In genomic region chr15:84139592-84140005, GRCm38 (mm10) we compare ENCODE assay signal across 38 mouse cellular contexts. TPM values are rescaled to one million over a fixed set of nuclear protein-coding genes. Genes with fewer than 3 reads are reported as not detected.
DNase-seq lines count a peak whose midpoint lies in the region; ATAC-seq and TF ChIP-seq lines count a peak whose summit lies in the region.
"Had no signal": no experiment of that assay in that cellular context is flagged by ENCODE, and none has a peak within 500 bp of the region (broad histone marks: within the 10 kb centered on the region; RNA-seq: fewer than 3 reads in every experiment).

No protein-coding gene starts in this region.

- no peak for DNase-seq in liver, postnatal 0 days
- DNase-seq in liver = no peak
- peak; percentile 56 for DNase-seq in 416B (ENCODE audit: low read depth)
- peak; percentile 39 for DNase-seq in lung, postnatal 25 days (ENCODE audit: low spot score)
- DNase-seq in layer of hippocampus, postnatal 36 days = no peak
- DNase-seq in cerebellum, adult 8-10 months = no peak
- DNase-seq: adrenal gland, postnatal 10 days; B cell, adult 2 months; cerebellum, adult 18-20 months; cerebellum, postnatal 14 days; gastrocnemius, postnatal 25 days; heart, adult 18-20 months; heart, postnatal 4 days; kidney, adult 8-10 months; right cerebral cortex, adult 18-20 months; thymus, postnatal 4 days had no signal

- TF ChIP-seq CTCF in liver, postnatal 0 days (IDR thresholded peaks at IDR 0.05; ENCODE audit: low read depth) = no peak
- no peak for TF ChIP-seq CTCF in bone marrow, adult 2 months (IDR thresholded peaks at IDR 0.05; ENCODE audit: control insufficient read depth, insufficient read depth, low read length)

- H3K4me2 ChIP-seq in liver, postnatal 0 days (ENCODE audit: low read depth, low read length) = no peak overlapping the region
- H3K4me2 ChIP-seq in forebrain, embryonic 12.5 days = no peak overlapping the region
- H3K4me2 ChIP-seq: embryonic facial prominence, embryonic 15.5 days; heart, embryonic 11.5 days; hindbrain, embryonic 13.5 days; limb, embryonic 15.5 days; midbrain, embryonic 12.5 days; neural tube, embryonic 12.5 days had no signal

- 49% methylated on average over 5 of the region's 5 CpGs for WGBS in liver, postnatal 0 days (ENCODE audit: insufficient replicate concordance)
- 41% methylated on average over 5 of the region's 5 CpGs for WGBS in bone marrow, adult 2 months
- 88% methylated on average over 5 of the region's 5 CpGs for WGBS in forebrain, embryonic 12.5 days

- no peak overlapping the region for H3K4me3 ChIP-seq in liver, postnatal 0 days (ENCODE audit: low read depth, low read length)
- H3K4me3 ChIP-seq in bone marrow, adult 2 months (replicated peaks; ENCODE audit: control insufficient read depth, low read depth, low read length) = no peak overlapping the region
- H3K4me3 ChIP-seq in forebrain, embryonic 12.5 days (replicated peaks) = no peak overlapping the region
- H3K4me3 ChIP-seq: embryonic facial prominence, embryonic 10.5 days; embryonic facial prominence, embryonic 15.5 days; hindbrain, embryonic 13.5 days; limb, embryonic 10.5 days; limb, embryonic 15.5 days; midbrain, embryonic 12.5 days; neural tube, embryonic 12.5 days had no signal

- no peaks in the 10 kb centered on the region for H3K9me3 ChIP-seq in liver, postnatal 0 days (ENCODE audit: low read length)
- no peaks in the 10 kb centered on the region for H3K9me3 ChIP-seq in forebrain, embryonic 12.5 days
- H3K9me3 ChIP-seq: embryonic facial prominence, embryonic 10.5 days; embryonic facial prominence, embryonic 15.5 days; hindbrain, embryonic 13.5 days; limb, embryonic 10.5 days; limb, embryonic 15.5 days; midbrain, embryonic 12.5 days; neural tube, embryonic 12.5 days had no signal

- H3K27me3 ChIP-seq in liver, postnatal 0 days (ENCODE audit: insufficient read depth, low read length) = no peaks in the 10 kb centered on the region
- H3K27me3 ChIP-seq in forebrain, embryonic 12.5 days = no peaks in the 10 kb centered on the region
- H3K27me3 ChIP-seq: embryonic facial prominence, embryonic 15.5 days; hindbrain, embryonic 13.5 days; limb, embryonic 15.5 days; neural tube, embryonic 12.5 days had no signal

- 0 out of 2 replicates have a peak, but pooled peaks have one; percentile 18 for TF ChIP-seq EP300 in liver, postnatal 0 days (IDR thresholded peaks at IDR 0.05; ENCODE audit: low read depth)

- no peaks in the 10 kb centered on the region for H3K36me3 ChIP-seq in liver, postnatal 0 days (replicated peaks; ENCODE audit: insufficient read depth, low read length)
- H3K36me3 ChIP-seq in forebrain, embryonic 12.5 days (replicated peaks) = no peaks in the 10 kb centered on the region
- H3K36me3 ChIP-seq: embryonic facial prominence, embryonic 10.5 days; embryonic facial prominence, embryonic 15.5 days; hindbrain, embryonic 13.5 days; limb, embryonic 10.5 days; limb, embryonic 15.5 days; midbrain, embryonic 12.5 days; neural tube, embryonic 12.5 days had no signal

- ATAC-seq in liver, postnatal 0 days = peak; percentile 76
- ATAC-seq in forebrain, embryonic 12.5 days (ENCODE audit: low FRiP score) = no peak
- ATAC-seq: activated CD4-positive, CD25-positive, alpha-beta regulatory T cell, adult 4 months; forebrain, embryonic 14.5 days; intestine, embryonic 16.5 days had no signal

- no peak for TF ChIP-seq POLR2A in bone marrow, adult 2 months (IDR thresholded peaks at IDR 0.05; ENCODE audit: borderline replicate concordance, control insufficient read depth, low read depth, low read length)

- no peak overlapping the region for H3K9ac ChIP-seq in liver, postnatal 0 days (replicated peaks)
- H3K9ac ChIP-seq in forebrain, embryonic 12.5 days = no peak overlapping the region
- H3K9ac ChIP-seq: embryonic facial prominence, embryonic 15.5 days; hindbrain, embryonic 13.5 days; limb, embryonic 15.5 days; midbrain, embryonic 12.5 days; neural tube, embryonic 12.5 days had no signal

- peaks cover 3% of the 10 kb centered on the region; the same call in 1 of the 2 replicates for H3K4me1 ChIP-seq in liver, postnatal 0 days (ENCODE audit: insufficient read depth)
- peaks cover 4% of the 10 kb centered on the region; the same call in 1 of the 2 replicates for H3K4me1 ChIP-seq in bone marrow, adult 2 months (ENCODE audit: control insufficient read depth, insufficient read depth, low read length)
- peaks cover 26% of the 10 kb centered on the region for H3K4me1 ChIP-seq in forebrain, embryonic 12.5 days
- H3K4me1 ChIP-seq: embryonic facial prominence, embryonic 15.5 days; limb, embryonic 10.5 days; limb, embryonic 15.5 days had no signal

- no peak overlapping the region for H3K27ac ChIP-seq in liver, postnatal 0 days (ENCODE audit: low read depth)
- H3K27ac ChIP-seq in bone marrow, adult 2 months (ENCODE audit: control insufficient read depth, insufficient read depth, low read depth, low read length, poor library complexity) = peak overlapping the region; percentile 3; the same call in 1 of the 2 replicates
- no peak overlapping the region for H3K27ac ChIP-seq in forebrain, embryonic 12.5 days
- H3K27ac ChIP-seq: embryonic facial prominence, embryonic 10.5 days; embryonic facial prominence, embryonic 15.5 days; hindbrain, embryonic 13.5 days; kidney, postnatal 0 days; limb, embryonic 10.5 days; limb, embryonic 15.5 days; neural tube, embryonic 12.5 days had no signal

RNA-seq across cellular contexts. Expression of gene Pnpla5, which starts 16.6 kb away (rescaled TPM):
- 0.05 TPM in 1 of 2 replicates, not detected in the other for polyA plus RNA-seq in liver, postnatal 0 days (2015; fragmentation: Nextera tagmentation; extraction: Ambion mirVana)
- not detected in 2 replicates for polyA plus RNA-seq in bone marrow, adult 2 months (2011; ENCODE audit: insufficient read depth, insufficient read length, low replicate concordance, missing spikeins)
- total RNA-seq in layer of hippocampus, postnatal 36 days (2021) = not detected
- polyA plus RNA-seq in forebrain, embryonic 12.5 days (2016; fragmentation: Nextera tagmentation; extraction: Ambion mirVana) = not detected in 2 replicates
- total RNA-seq: CH12.LX; gastrocnemius, postnatal 25 days; heart, adult 18-20 months; heart, postnatal 4 days; left cerebral cortex, postnatal 10 days had no signal
- polyA plus RNA-seq: activated CD4-positive, CD25-positive, alpha-beta regulatory T cell, adult 4 months; embryonic facial prominence, embryonic 10.5 days; embryonic facial prominence, embryonic 15.5 days; forebrain, embryonic 14.5 days; frontal cortex, adult 2 months; heart, embryonic 11.5 days; heart, embryonic 16.5 days; hindbrain, embryonic 13.5 days; intestine, embryonic 16.5 days; kidney, postnatal 0 days; limb, embryonic 10.5 days; limb, embryonic 15.5 days; midbrain, embryonic 12.5 days; neural tube, embryonic 12.5 days; spleen, adult 2 months; stomach, embryonic 14.5 days; testis, adult 2 months had no signal

RNA-seq across cellular contexts. Expression of gene Pnpla3, which starts 28.0 kb away (rescaled TPM):
- 1.0 and 1.9 TPM in 2 replicates for polyA plus RNA-seq in liver, postnatal 0 days (2015; fragmentation: Nextera tagmentation; extraction: Ambion mirVana)
- 0.74 TPM in 1 of 2 replicates, not detected in the other for polyA plus RNA-seq in bone marrow, adult 2 months (2011; ENCODE audit: insufficient read depth, insufficient read length, low replicate concordance, missing spikeins)
- 1 to 10 TPM; 7.2 to 7.6 TPM for total RNA-seq in layer of hippocampus, postnatal 36 days (2021)
- 2.1 and 3.0 TPM in 2 replicates for polyA plus RNA-seq in forebrain, embryonic 12.5 days (2016; fragmentation: Nextera tagmentation; extraction: Ambion mirVana)
- polyA plus RNA-seq: activated CD4-positive, CD25-positive, alpha-beta regulatory T cell, adult 4 months had no signal

RNA-seq across cellular contexts. Expression of gene Sult4a1, which starts 34.0 kb away (rescaled TPM):
- polyA plus RNA-seq in liver, postnatal 0 days (2015; fragmentation: Nextera tagmentation; extraction: Ambion mirVana) = 0.06 TPM in 1 of 2 replicates, not detected in the other
- 1.7 TPM in 1 of 2 replicates, not detected in the other for polyA plus RNA-seq in bone marrow, adult 2 months (2011; ENCODE audit: insufficient read depth, insufficient read length, low replicate concordance, missing spikeins)
- total RNA-seq in layer of hippocampus, postnatal 36 days (2021) = 100 to 1,000 TPM; 317 to 352 TPM
- 21.7 and 23.3 TPM in 2 replicates for polyA plus RNA-seq in forebrain, embryonic 12.5 days (2016; fragmentation: Nextera tagmentation; extraction: Ambion mirVana)
- total RNA-seq: CH12.LX; gastrocnemius, adult 18-20 months; gastrocnemius, postnatal 25 days had no signal
- polyA plus RNA-seq: activated CD4-positive, CD25-positive, alpha-beta regulatory T cell, adult 4 months had no signal

RNA-seq across cellular contexts. Expression of gene Samm50, which starts 52.4 kb away (rescaled TPM):
- 103 and 105 TPM in 2 replicates for polyA plus RNA-seq in liver, postnatal 0 days (2015; fragmentation: Nextera tagmentation; extraction: Ambion mirVana)
- polyA plus RNA-seq in bone marrow, adult 2 months (2011; ENCODE audit: insufficient read depth, insufficient read length, low replicate concordance, missing spikeins) = 24.7 and 37.1 TPM in 2 replicates
- total RNA-seq in layer of hippocampus, postnatal 36 days (2021) = 10 to 100 TPM; 93.0 to 93.1 TPM
- 94.9 and 95.9 TPM in 2 replicates for polyA plus RNA-seq in forebrain, embryonic 12.5 days (2016; fragmentation: Nextera tagmentation; extraction: Ambion mirVana)

Comparison
In these comparisons a context has a peak if more than half of its experiments do, and no peak if none do; other contexts are left out.
1. DNase-seq: peak in 416B (single experiment) and lung, postnatal 25 days (single experiment); none in liver, postnatal 0 days (single experiment), liver (single experiment), layer of hippocampus, postnatal 36 days (0 of 2) and cerebellum, adult 8-10 months (single experiment).